Comparison of ENCODE assay signal across 18 mouse cellular contexts in the genomic region with DNA sequence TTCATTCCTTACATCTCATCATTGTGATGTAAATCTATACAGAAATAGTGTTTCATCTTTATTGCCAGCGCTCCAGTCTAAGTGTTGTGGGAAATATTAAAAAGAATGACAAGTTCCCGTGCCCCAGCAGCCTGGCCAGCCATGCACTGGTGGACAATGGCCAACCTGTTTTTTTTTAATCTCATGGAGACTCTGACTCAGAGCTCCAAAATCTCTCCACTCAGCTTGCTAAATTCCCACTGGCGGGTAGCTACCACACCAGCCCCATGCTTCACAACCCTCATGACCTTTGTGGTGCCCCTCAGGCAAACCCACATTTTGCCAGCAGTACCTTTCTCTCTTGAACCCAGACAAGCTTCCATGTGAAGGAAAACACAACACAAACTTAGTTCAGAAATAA.
DNase-seq lines count a peak whose midpoint lies in the region; ATAC-seq and TF ChIP-seq lines count a peak whose summit lies in the region.
"Had no signal": no experiment of that assay in that cellular context is flagged by ENCODE, and none has a peak within 500 bp of the region (broad histone marks: within the 10 kb centered on the region; RNA-seq: fewer than 3 reads in every experiment).

No protein-coding gene starts in this region.

- H3K36me3 ChIP-seq in lung, embryonic 14.5 days (ENCODE audit: insufficient read depth), result peaks cover 15% of the 10 kb centered on the region; the same call in 1 of the 2 replicates

- intact Hi-C loops in heart, postnatal 14 days (cut with DNase I), result no loop called here

- no peaks in the 10 kb centered on the region for H3K9me3 ChIP-seq in lung, embryonic 14.5 days (ENCODE audit: low read depth, low read length)
- H3K9me3 ChIP-seq: embryonic facial prominence, embryonic 12.5 days; hindbrain, embryonic 15.5 days; limb, embryonic 10.5 days had no signal

- TF ChIP-seq POLR2A in lung, adult 2 months (IDR thresholded peaks at IDR 0.05; ENCODE audit: borderline replicate concordance, extremely low read depth, low read depth, low read length), result no peak

- H3K27me3 ChIP-seq in lung, embryonic 14.5 days (ENCODE audit: insufficient read depth, low read length), result no peaks in the 10 kb centered on the region
- H3K27me3 ChIP-seq: embryonic facial prominence, embryonic 12.5 days; forebrain, embryonic 13.5 days; hindbrain, embryonic 15.5 days had no signal

- no peak overlapping the region for H3K9ac ChIP-seq in lung, embryonic 14.5 days
- H3K9ac ChIP-seq: embryonic facial prominence, embryonic 12.5 days; forebrain, embryonic 13.5 days; hindbrain, embryonic 15.5 days; liver, embryonic 14.5 days had no signal

- peak; percentile 12 for DNase-seq in adrenal gland, postnatal 14 days
- no peak for DNase-seq in adrenal gland, postnatal 4 days (ENCODE audit: low spot score in 2 of 2)
- peak; percentile 58 for DNase-seq in lung, embryonic 14.5 days
- DNase-seq in lung, adult 2 months, result no peak
- DNase-seq in Muller cell, postnatal 12 days (ENCODE audit: inconsistent ontology term), result peak; percentile 68
- DNase-seq in heart, postnatal 14 days, result peak; percentile 9 to 43
- DNase-seq in cerebellum, adult 8-10 months, result no peak
- no peak for DNase-seq in natural killer cell, adult 2 months (ENCODE audit: low spot score in 2 of 2)
- DNase-seq: cerebellum, postnatal 36 days; gastrocnemius, postnatal 10 days; kidney, adult 2 months; kidney, postnatal 36 days; right cerebral cortex, postnatal 14 days had no signal

- ATAC-seq in lung, embryonic 14.5 days (ENCODE audit: insufficient read depth), result peak; percentile 54; the same call in 1 of the 2 replicates
- ATAC-seq: forebrain, embryonic 13.5 days had no signal

- 0 out of 2 replicates have a peak, but pooled peaks cover 5% of the 10 kb centered on the region for H3K4me1 ChIP-seq in lung, embryonic 14.5 days (ENCODE audit: insufficient read depth)
- no peaks in the 10 kb centered on the region; the same call in 1 of the 2 replicates for H3K4me1 ChIP-seq in lung, adult 2 months (ENCODE audit: control insufficient read depth, insufficient read depth, low read length)
- H3K4me1 ChIP-seq: forebrain, embryonic 13.5 days; hindbrain, embryonic 15.5 days; limb, embryonic 10.5 days had no signal

- no peak overlapping the region for H3K27ac ChIP-seq in lung, embryonic 14.5 days (ENCODE audit: low read depth)
- H3K27ac ChIP-seq: embryonic facial prominence, embryonic 12.5 days; forebrain, embryonic 13.5 days; hindbrain, embryonic 15.5 days; limb, embryonic 10.5 days; liver, embryonic 14.5 days had no signal

- WGBS in lung, embryonic 14.5 days, result 65% methylated on average over 3 of the region's 3 CpGs
- WGBS in lung, adult 2 months, result 63% methylated on average over 3 of the region's 3 CpGs

- no peak for TF ChIP-seq CTCF in lung, embryonic 14.5 days (IDR thresholded peaks at IDR 0.05; ENCODE audit: low read depth)
- no peak for TF ChIP-seq CTCF in lung, adult 2 months (IDR thresholded peaks at IDR 0.05; ENCODE audit: insufficient read depth, low read length)

- H3K4me2 ChIP-seq in lung, embryonic 14.5 days, result no peak overlapping the region
- H3K4me2 ChIP-seq: embryonic facial prominence, embryonic 12.5 days; forebrain, embryonic 13.5 days; hindbrain, embryonic 15.5 days had no signal

- no peak overlapping the region for H3K4me3 ChIP-seq in lung, embryonic 14.5 days (ENCODE audit: low read depth, low read length)
- H3K4me3 ChIP-seq in lung, adult 2 months (replicated peaks; ENCODE audit: extremely low read depth, low read depth, low read length), result no peak overlapping the region
- H3K4me3 ChIP-seq: embryonic facial prominence, embryonic 12.5 days; forebrain, embryonic 13.5 days; hindbrain, embryonic 15.5 days; limb, embryonic 10.5 days had no signal

Comparison
In these comparisons a context has a peak if more than half of its experiments do, and no peak if none do; other contexts are left out.
1. DNase-seq: peak in adrenal gland, postnatal 14 days (single experiment), lung, embryonic 14.5 days (single experiment), Muller cell, postnatal 12 days (single experiment) and heart, postnatal 14 days (2 of 2); none in adrenal gland, postnatal 4 days (0 of 2), lung, adult 2 months (single experiment), cerebellum, adult 8-10 months (single experiment) and natural killer cell, adult 2 months (0 of 2).